Mouse (Mus musculus) heart, adult 9 months (tissue): ENCODE results near the gene Pdia2.
"Not testable (repeated sequence)": the region's sequence is repeated elsewhere in the genome, so short reads cannot be mapped to it uniquely, and the experiment has no call there.

ENCODE experiments used
- DNase-seq, 2 experiments: peaks; one replicate each; pipeline ENCODE4 v3.0.0; 2022; ENCODE audit warnings: low spot score in 2 of 2

Gene Pdia2

DNA sequence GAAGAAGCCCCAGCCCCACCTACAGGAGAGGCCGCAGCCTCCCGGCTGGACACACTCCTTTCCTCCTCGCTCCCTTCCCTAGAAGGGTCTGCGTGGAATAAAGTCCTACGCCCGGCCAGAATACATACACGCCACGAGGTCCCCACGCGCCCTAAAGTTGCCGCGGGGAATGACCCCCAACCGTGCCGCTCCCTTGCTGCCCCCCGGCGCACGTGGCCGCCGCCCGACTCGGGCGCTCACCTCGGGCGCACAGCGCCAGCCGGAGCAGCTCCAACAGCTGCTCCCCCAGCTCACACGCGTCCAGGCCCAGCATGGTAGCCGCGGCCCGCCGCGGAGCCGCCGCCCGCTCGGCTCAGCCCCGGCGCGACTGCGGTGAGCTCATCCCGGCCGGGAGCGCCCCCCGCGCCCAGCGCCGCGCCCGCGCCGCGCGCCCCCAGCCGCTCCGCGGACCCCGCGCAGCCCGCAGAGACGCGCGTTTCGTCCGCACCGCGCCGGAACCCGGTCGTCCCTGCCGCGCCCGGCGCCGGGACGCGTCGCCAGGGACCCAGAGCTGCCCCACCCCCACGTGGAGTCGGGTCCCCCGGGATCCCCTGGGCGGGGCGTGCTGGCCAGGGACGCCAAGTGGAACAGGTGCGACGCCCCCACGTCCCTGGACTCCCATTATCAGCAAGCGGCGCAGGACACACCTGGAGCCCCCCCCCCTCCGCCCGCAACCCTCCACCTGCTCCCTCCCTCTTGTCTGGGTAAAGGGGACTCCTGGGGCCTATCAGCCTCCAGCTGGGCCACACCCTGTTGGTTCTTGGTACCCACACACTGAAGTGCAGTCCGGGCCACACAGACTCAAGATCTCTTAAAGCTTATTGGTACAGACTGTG lies 2.2 kb upstream of the Pdia2 start:
- DNase-seq = no peak

DNA sequence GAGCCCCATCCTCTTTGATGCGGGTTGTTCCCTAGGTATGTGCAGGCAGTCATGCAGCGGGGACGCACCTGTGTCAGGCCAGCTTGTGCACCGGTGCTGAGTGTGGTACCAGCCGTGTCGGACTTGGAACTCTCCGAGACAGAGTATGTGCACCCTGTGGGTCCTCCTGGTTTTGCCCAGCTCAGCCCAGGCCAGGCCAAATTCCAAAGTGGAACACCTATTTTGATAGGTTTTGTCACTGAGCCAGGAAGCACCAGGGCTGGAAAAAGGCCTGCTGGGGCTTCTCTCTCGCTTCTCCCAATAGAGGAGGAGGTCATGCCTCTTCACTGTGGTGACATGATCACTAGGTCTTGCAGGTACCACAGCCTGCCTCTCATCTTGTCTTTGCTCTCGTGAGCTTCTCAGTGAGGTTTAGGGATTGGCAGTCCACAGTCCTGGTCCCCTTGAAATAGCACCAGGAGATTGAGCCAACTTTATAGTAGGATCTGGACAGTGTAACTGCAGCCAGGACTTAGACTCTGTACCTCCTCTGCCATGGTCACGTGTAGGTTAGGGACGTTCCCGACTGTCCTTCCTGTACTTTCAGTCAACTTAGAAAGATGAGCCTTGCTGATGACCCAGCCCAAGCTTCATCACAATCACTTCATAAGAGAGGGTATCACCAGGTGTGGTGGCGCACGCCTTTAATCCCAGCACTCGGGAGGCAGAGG lies 6.3 kb downstream of the Pdia2 start:
- no peak for DNase-seq

GRCm38 (mm10) chr17:26191486-26191885 lies 7.4 kb downstream of the Pdia2 start:
- DNase-seq = not testable (repeated sequence)

DNA sequence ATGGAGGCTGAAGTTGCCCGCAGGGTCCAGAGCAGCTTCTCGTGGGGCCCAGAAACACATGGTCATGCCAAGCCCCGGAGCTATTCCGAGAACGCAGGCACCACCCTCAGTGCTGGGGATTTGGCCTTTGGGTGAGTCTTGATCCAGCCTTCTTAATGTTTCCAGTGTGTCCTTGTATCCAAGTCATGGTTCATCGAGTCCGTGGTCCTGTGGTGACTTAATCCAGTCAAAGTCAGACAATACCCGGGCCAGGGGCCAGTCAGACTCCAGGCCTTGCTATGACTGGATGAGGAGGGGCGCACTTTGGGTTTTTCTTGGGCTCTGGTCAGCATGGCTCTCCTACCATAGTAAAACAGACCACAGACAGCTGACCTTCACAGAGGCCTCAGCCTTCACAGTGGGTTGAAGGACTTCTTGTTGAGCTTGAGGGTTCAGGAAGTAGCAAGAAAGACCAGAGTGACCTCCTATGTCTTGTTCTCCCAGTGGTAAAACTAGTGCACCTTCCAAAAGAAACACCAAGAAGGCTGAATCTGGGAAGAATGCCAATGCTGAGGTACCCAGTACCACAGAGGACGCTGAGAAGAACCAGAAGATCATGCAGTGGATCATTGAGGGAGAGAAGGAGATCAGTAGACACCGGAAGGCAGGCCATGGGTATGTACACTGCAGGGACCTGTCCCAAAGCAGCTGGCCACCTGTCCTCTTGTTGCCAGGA lies 10.6 kb downstream of the Pdia2 start:
- DNase-seq = no peak

GRCm38 (mm10) chr17:26187592-26187991 lies 11.3 kb downstream of the Pdia2 start:
- DNase-seq = no peak

GRCm38 (mm10) chr17:26181179-26181578 lies 17.7 kb downstream of the Pdia2 start:
- no peak for DNase-seq

DNA sequence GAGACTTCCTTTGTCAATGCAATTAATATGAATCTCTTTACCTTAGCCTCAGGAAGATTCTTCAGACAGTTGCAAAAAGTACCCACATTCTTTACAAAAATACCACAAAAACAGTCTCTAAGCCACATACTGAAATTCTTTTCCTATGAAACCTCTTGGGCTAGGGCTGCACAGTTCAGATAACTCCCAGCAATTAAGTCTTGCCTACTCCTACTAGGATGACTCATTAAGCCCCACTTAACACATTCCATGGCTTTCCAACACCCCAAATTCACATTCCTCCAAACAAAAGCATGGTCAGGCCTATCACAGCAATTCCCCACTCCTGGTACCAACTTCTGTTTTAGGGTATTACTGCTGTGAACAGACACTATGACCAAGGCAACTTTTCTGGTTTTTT lies 20.3 kb downstream of the Pdia2 start:
- no peak for DNase-seq

GRCm38 (mm10) chr17:26175248-26175647 lies 23.6 kb downstream of the Pdia2 start:
- DNase-seq = not testable (repeated sequence)

DNA sequence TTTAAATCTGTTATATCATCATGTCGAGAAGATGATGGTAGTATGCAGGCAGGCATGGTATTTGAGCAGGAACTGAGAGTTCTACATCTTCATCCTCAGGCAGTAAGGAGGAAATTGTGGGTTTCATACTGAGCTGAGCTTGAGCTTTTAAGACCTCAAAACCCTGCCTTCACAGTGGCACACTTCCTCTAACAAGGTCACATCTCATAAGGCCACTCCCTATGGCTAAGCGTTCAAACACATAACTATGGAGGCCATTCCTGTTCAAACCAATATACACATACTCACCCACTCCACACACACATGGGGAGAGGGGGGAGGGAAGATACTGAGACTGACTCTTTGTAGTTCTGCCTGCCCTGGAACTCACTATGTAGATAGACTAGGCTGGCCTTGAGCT lies 30.8 kb downstream of the Pdia2 start:
- peak; percentile 18 to 57 for DNase-seq

DNA sequence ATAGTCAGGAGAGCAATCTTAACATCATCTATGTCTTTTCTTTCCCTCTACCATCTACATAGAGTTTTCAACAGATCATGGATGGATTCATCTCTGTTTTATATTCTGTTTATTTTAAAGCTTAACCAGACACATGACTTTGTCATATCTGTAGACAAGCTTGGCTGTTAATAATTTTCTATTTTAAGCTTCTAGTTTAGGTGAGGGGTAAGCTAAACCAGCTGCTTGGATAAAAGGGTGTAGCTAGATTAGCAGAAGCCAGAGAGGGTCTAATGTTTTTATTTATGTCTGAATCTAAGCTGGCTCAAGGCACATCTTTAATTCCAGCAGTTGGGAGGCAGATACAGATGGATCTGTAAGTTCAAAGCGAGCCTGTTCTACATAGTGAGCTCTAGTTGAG lies 36.2 kb downstream of the Pdia2 start:
- DNase-seq = no peak

GRCm38 (mm10) chr17:26151886-26152630 lies 46.8 kb downstream of the Pdia2 start:
- DNase-seq = no peak

DNA sequence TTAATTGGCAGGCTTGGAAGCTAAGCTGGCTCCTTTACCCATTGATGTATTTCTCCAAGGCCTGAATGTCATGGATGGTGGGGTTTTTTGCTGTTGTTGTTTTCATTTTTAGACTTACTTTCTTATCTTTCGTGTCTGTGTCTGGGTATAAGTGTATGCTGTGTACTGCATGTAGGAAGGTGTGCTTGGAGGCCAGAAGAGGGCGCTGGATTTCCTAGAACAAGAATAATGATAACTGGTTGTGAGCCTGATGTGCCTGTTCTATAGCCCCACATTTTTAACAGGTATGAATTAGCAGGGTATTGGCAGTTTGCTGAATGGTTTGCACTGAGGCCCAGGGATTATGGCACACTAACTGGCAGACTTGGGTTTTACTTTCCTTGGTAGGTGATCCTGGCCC lies 49.8 kb downstream of the Pdia2 start:
- no peak for DNase-seq
